Mouse (Mus musculus): ENCODE data around the gene Adgrg4. TPM values are rescaled to one million over a fixed set of nuclear protein-coding genes. Genes with fewer than 3 reads are reported as not detected.

The Adgrg4 gene
- not detected in 4 replicates for total RNA-seq (2023)

DNA sequence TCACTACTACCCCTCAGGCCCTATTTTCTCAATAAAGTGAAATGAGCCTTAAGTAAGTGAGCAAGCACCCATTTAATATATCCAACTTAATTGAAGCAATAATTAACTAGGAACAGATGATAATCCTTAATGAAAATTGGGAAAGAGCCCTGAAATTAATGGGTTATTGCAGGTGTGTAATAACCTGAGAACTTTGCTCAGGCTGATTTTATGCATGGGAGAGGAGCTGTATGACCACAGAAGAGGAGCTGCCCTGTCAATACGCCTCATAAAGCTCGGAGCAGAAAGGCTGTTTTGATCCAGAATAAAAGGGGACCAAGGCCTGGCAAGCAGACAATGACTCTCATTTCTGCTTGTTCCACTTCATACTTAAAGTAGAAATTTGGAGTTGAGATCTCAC lies at the start of gene Adgrg4:
TSS of gene Adgrg4 (plus strand) at position 301 of the 400 bp plus-strand sequence.

DNA sequence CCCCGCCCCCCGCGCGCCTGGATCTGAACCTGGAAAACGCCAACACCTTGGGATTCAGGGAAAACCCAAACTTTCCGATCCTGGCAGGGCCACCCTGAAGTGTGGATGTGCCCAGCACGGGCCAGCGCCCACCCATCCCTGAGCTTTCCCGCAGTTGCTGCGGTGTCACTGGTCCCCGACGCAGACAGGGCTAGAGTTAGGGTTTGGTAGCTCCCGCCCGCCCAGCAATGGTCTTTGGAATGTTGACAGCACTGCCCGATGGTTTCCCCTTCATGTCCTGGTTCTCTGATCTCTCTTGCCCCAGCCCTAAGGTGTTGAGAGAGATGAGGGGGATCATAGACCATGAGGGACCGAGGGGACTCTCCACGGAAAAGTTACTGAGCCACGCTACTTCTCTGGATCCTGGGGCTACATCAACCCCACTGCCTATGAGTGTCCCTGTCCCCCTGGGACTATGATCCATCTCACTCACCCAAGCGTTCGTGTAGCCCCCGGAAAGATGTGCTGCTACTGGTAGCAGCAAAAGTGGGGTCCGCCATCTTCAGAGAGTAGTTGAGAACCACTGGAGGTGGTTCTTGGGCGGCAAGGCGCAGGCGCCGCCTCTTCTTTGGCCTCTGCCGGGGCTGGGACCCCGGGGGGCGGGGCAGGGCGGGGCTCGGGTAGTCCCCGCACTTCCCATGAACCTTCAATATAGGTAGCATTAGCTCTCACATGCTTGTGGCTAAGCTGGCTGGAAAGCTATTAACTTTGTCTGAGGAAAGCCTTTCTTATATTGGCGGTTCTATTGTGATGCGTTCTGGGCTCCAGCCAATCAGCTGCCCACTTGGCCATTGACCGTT lies 48.0 kb upstream of the Adgrg4 start, which contains the start of gene Map7d3:
TSS of gene Map7d3 (minus strand) at position 562 of the 839 bp plus-strand sequence.

DNA sequence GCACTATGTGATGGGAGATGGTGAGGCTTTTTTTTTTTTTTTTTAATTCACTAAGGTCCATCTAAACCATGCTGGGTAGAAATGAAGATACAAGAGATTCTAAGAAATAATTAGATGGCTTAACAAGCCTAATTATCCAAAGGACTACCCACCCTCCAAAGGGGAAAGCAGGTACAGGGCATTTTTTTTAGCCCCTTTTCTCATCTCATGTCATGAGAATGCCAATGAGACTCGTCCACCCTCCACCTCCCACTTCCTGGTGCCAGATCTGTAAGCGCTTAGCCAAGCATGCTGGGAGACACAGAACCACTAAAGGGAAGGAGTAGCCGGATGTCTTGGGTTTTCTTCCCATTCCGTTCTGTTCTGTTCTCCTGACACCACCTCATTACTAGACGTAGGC lies 172.8 kb downstream of the Adgrg4 start, which contains the start of gene Brs3:
TSS of gene Brs3 (plus strand) at position 301 of the 400 bp plus-strand sequence.

Other genes with a start within 250 kb of the Adgrg4 start
- gene Fhl1, start 138.4 kb upstream of the Adgrg4 start, total RNA-seq (2023): 0.35 to 2.3 TPM (median 1.1 TPM) in 4 replicates
- gene Map7d3, start 47.8 kb upstream of the Adgrg4 start, total RNA-seq (2023): 0.64 to 0.91 TPM (median 0.70 TPM) in 4 replicates
- gene Brs3, start 172.9 kb downstream of the Adgrg4 start, total RNA-seq (2023): not detected in 4 replicates
- gene Htatsf1, start 183.4 kb downstream of the Adgrg4 start, total RNA-seq (2023): 40.8 to 46.0 TPM (median 43.8 TPM) in 4 replicates
- not detected in 4 replicates for gene Vgll1, start 217.9 kb downstream of the Adgrg4 start, total RNA-seq (2023)

All from B cell, adult 62 days (primary cell).